8 mouse cellular contexts compared by ENCODE assay signal in the genomic region with DNA sequence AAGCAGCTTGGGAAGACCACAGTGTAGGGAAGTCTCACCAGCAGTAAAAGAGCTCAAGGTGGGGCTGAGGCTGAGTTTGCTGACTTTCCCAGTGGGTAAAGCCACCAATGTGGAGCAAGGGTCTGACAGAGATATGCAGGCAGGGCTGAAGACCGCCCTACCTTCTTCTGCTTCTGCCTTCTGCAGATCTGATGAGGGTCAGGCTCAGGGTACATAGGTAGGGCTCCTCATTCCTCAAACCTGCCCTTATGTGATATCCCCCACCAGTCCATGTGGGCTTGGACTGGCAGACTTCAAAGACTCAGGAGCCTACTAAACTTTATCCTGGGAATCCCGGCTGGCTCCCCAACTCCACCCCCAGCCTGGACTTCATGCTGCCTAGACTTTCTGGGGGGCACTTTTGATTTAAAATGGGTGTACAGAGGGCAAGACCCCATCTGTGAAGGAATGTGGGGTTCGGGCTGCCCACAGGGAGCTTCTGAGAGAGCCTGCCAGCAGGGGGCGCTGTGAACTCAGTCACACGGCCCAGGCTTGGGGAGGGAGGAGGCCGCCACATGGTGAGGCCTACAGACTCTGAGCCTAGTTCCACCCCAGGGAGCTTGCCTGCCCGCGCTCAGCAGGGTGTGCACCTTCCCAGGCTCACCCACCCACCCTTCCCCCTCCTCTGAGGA.
DNase-seq lines count a peak whose midpoint lies in the region; ATAC-seq and TF ChIP-seq lines count a peak whose summit lies in the region.

No protein-coding gene starts in this region.

- H3K9ac ChIP-seq in embryonic facial prominence, embryonic 11.5 days (replicated peaks; ENCODE audit: low read length), result 0 out of 2 replicates have a peak overlapping the region, but pooled peaks have one; percentile 13
- H3K9ac ChIP-seq in kidney, postnatal 0 days (ENCODE audit: low read depth, low read length), result no peak overlapping the region
- peak overlapping the region; percentile 56 for H3K9ac ChIP-seq in liver, embryonic 13.5 days

- H3K36me3 ChIP-seq in embryonic facial prominence, embryonic 11.5 days (replicated peaks; ENCODE audit: control insufficient read depth, insufficient read depth, low read depth, low read length), result no peaks in the 10 kb centered on the region
- no peaks in the 10 kb centered on the region for H3K36me3 ChIP-seq in kidney, postnatal 0 days (ENCODE audit: insufficient read depth, low read length)
- H3K36me3 ChIP-seq in liver, embryonic 13.5 days, result no peaks in the 10 kb centered on the region

- peak; percentile 95 for TF ChIP-seq CTCF in kidney, postnatal 0 days (IDR thresholded peaks at IDR 0.05; ENCODE audit: low read depth)

- no peak overlapping the region for H3K4me2 ChIP-seq in embryonic facial prominence, embryonic 11.5 days (ENCODE audit: low read depth, low read length)
- H3K4me2 ChIP-seq in kidney, postnatal 0 days (ENCODE audit: low read length), result no peak overlapping the region
- H3K4me2 ChIP-seq in liver, embryonic 13.5 days, result no peak overlapping the region

- H3K27me3 ChIP-seq in embryonic facial prominence, embryonic 11.5 days (ENCODE audit: control insufficient read depth, insufficient read depth, low read length), result no peaks in the 10 kb centered on the region
- H3K27me3 ChIP-seq in kidney, postnatal 0 days (ENCODE audit: insufficient read depth, low read length), result no peaks in the 10 kb centered on the region
- H3K27me3 ChIP-seq in liver, embryonic 13.5 days, result no peaks in the 10 kb centered on the region

- H3K9me3 ChIP-seq in embryonic facial prominence, embryonic 11.5 days (replicated peaks; ENCODE audit: control insufficient read depth, low read length), result no peaks in the 10 kb centered on the region
- H3K9me3 ChIP-seq in kidney, postnatal 0 days (replicated peaks; ENCODE audit: low read length), result no peaks in the 10 kb centered on the region
- no peaks in the 10 kb centered on the region for H3K9me3 ChIP-seq in liver, embryonic 13.5 days (replicated peaks)

- no peak overlapping the region for H3K27ac ChIP-seq in embryonic facial prominence, embryonic 11.5 days (replicated peaks; ENCODE audit: low read depth, low read length)
- no peak overlapping the region for H3K27ac ChIP-seq in kidney, postnatal 0 days
- H3K27ac ChIP-seq in liver, embryonic 13.5 days, result peak overlapping the region; percentile 80; the same call in 1 of the 2 replicates

- ATAC-seq in embryonic facial prominence, embryonic 11.5 days (replicated peaks; ENCODE audit: insufficient number of reproducible peaks, low FRiP score, low TSS enrichment, low read depth), result peak; percentile 70
- ATAC-seq in kidney, postnatal 0 days (replicated peaks; ENCODE audit: low FRiP score, low read depth), result peak; percentile 94
- peak; percentile 80 for ATAC-seq in liver, embryonic 13.5 days (ENCODE audit: low read depth)
- ATAC-seq in neutrophil, adult 5-6 weeks (ENCODE audit: extremely low read depth, insufficient number of reproducible peaks, low FRiP score, poor library complexity, severe bottlenecking), result peak; percentile 57

- peak; percentile 90 for DNase-seq in CD4-positive helper T cell, adult 2 months (ENCODE audit: low read depth, low spot score)
- peak; percentile 96 for DNase-seq in adrenal gland, postnatal 14 days
- DNase-seq in embryonic facial prominence, embryonic 11.5 days (ENCODE audit: low spot score), result peak; percentile 86
- peak; percentile 86 to 87 for DNase-seq in heart, adult 9 months (ENCODE audit: low spot score in 2 of 2)
- peak; percentile 85 for DNase-seq in kidney, postnatal 0 days (ENCODE audit: low spot score)
- peak; percentile 85 for DNase-seq in liver, embryonic 13.5 days
- DNase-seq in testis, postnatal 10 days (ENCODE audit: low spot score), result peak; percentile 95

- H3K4me1 ChIP-seq in embryonic facial prominence, embryonic 11.5 days (ENCODE audit: control insufficient read depth, insufficient read depth, low read length), result no peaks in the 10 kb centered on the region
- peaks cover 9% of the 10 kb centered on the region; the same call in 1 of the 2 replicates for H3K4me1 ChIP-seq in kidney, postnatal 0 days (replicated peaks; ENCODE audit: insufficient read depth, low read length)
- H3K4me1 ChIP-seq in liver, embryonic 13.5 days (replicated peaks), result peaks cover 79% of the 10 kb centered on the region

- H3K4me3 ChIP-seq in embryonic facial prominence, embryonic 11.5 days (ENCODE audit: low read depth, low read length), result no peak overlapping the region
- no peak overlapping the region for H3K4me3 ChIP-seq in kidney, postnatal 0 days (replicated peaks; ENCODE audit: low read depth, low read length)
- H3K4me3 ChIP-seq in liver, embryonic 13.5 days (replicated peaks), result no peak overlapping the region

- 26% methylated on average over 8 of the region's 8 CpGs for WGBS in embryonic facial prominence, embryonic 11.5 days
- 18% methylated on average over 8 of the region's 8 CpGs for whole genome bisulfite sequencing in kidney, postnatal 0 days
- WGBS in liver, embryonic 13.5 days (ENCODE audit: insufficient replicate concordance), result 10% methylated on average over 8 of the region's 8 CpGs
